Mouse (Mus musculus) liver, embryonic 14.5 days (tissue): ENCODE measurements around the gene Dazap2.

Source experiments
- CTCF ChIP-seq: IDR thresholded peaks from 2 replicates; pipeline ENCODE4 v1.5.1; 2016; ENCODE audit warnings: antibody characterized with exemption, low read depth, control low read depth
- EP300 ChIP-seq: IDR thresholded peaks from 2 replicates; pipeline ENCODE4 v1.6.1; 2016; ENCODE audit warnings: antibody characterized with exemption, low read depth

DNA sequence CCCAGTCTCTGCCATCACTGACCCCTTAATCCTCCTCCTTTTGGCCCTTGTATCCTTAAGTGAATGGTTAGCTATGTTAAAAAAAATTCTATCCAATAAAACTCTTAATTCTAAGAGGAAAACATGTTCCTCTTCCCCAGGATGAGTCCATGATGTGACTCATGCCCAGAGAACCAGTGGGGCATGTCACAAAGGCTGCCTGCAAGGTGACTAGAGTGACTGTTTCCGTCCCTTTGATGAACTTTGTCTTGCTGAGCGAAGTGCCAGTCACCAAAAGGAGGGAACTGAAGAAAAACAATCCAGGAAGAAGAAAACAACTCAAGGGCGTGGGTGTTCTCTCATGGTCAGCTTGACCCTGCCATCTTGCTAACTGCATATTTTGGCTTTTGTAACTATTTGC lies 45.9 kb upstream of the Dazap2 start:
- TF ChIP-seq EP300: no peak
- no peak for TF ChIP-seq CTCF
